Mouse (Mus musculus) stomach, postnatal 0 days (tissue): ENCODE measurements around the gene Glg1. TPM values are rescaled to one million over a fixed set of nuclear protein-coding genes. Genes with fewer than 3 reads are reported as not detected.

Experiments used
- ATAC-seq: fragments of 200-750 bp; cut with Nextera tagmentation; 2 replicates; pipeline ENCODE4 v1.8.0; 2017; ENCODE audit not compliant: low FRiP score, low TSS enrichment
- DNase-seq: peaks from one replicate; pipeline ENCODE4 v3.0.0-alpha.2; 2016; ENCODE audit warnings: low spot score
- H3K27ac ChIP-seq: fragments of 300-500 bp; sonication (generic); replicated peaks from 2 replicates; pipeline ENCODE4 v1.5.1; 2014; ENCODE audit warnings: mild to moderate bottlenecking, control low read depth
- H3K27me3 ChIP-seq: fragments of 300-500 bp; sonication (generic); 2 replicates; pipeline ENCODE4 v1.6.1; 2014; ENCODE audit warnings: low read length; ENCODE audit not compliant: control insufficient read depth, insufficient read depth
- H3K36me3 ChIP-seq: fragments of 300-500 bp; sonication (generic); 2 replicates; pipeline ENCODE4 v1.6.1; 2014; ENCODE audit warnings: low read length, mixed read lengths; ENCODE audit not compliant: control insufficient read depth, insufficient read depth
- H3K4me1 ChIP-seq: fragments of 300-500 bp; sonication (generic); replicated peaks from 2 replicates; pipeline ENCODE4 v1.6.1; 2014; ENCODE audit warnings: antibody characterized with exemption; ENCODE audit not compliant: control insufficient read depth, insufficient read depth
- H3K4me2 ChIP-seq: fragments of 300-500 bp; sonication (generic); replicated peaks from 2 replicates; pipeline ENCODE4 v1.6.1; 2014; ENCODE audit warnings: low read depth, mild to moderate bottlenecking, control low read depth, moderate library complexity
- H3K4me3 ChIP-seq: fragments of 300-500 bp; sonication (generic); 2 replicates; pipeline ENCODE4 v1.5.1; 2014; ENCODE audit warnings: low read depth, low read length, control low read depth
- H3K9ac ChIP-seq: fragments of 300-500 bp; sonication (generic); 2 replicates; pipeline ENCODE4 v1.6.1; 2014; ENCODE audit warnings: mild to moderate bottlenecking, low read length, control low read depth, mixed read lengths
- H3K9me3 ChIP-seq: fragments of 300-500 bp; sonication (generic); 2 replicates; pipeline ENCODE4 v1.6.1; 2016; ENCODE audit warnings: low read length; ENCODE audit not compliant: control insufficient read depth
- CTCF ChIP-seq: IDR thresholded peaks from 2 replicates; pipeline ENCODE4 v1.5.1; 2016; ENCODE audit warnings: antibody characterized with exemption, low read depth, mild to moderate bottlenecking, moderate library complexity
- EP300 ChIP-seq: optimal IDR thresholded peaks from 2 replicates; pipeline ENCODE3; 2016; ENCODE audit warnings: antibody characterized with exemption
- WGBS: fragments of 180-500 bp; shearing (Covaris S2); extraction: QIAGEN DNeasy Blood & Tissue Kit; methylation state at CpG from one replicate; pipeline ENCODE4 v1.1.7; 2014; 5-methylcytosine and 5-hydroxymethylcytosine counted together
- polyA plus RNA-seq: library from polyadenylated mRNA; unstranded; fragments of >200 nt; fragmentation: Nextera tagmentation; extraction: Ambion mirVana; gene quantifications from 2 replicates; pipeline ENCODE4 v1.2.1, GENCODE M21; 2015

Glg1 gene
- polyA plus RNA-seq, 1 experiment from 2014 or later, result 27.3 TPM

DNA sequence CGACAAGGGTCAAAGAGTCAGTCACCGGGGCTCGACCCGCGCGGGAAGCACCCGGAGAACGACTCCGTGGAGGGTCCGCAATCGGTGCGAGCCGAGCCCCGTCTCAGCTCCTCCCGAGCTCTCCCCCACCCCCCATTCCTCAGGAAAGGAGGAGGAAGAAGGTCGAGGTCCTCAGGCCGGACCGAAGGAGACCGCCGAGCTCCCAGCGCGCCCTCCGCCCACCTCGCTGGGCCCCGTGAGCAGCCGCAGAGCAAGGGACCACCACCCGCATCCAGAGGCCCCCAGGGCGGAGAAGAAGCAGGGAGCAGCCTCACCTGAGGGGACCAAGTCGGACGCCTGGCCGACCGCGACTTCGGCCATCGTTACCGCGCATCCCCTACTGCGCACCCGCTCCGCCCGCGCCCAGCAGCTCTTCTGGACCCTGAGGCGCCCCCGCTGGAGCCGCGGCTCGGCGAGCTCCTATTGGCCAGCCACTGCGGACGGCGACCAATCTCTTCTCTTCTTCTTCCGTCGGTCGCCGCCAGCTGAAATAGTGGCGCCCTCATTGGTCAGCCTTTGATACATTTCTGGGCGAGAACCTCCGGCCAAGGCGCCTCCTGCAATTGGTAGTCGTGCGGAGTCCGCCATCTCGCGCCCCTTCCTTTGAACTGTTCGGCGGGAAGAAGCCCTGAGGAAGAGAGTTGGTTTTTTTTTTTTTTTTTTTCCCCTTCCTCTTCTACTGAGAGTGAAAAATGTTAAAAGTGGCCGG, 41.0 kb upstream of the Glg1 start, which contains the start of gene Rfwd3:
Gene Rfwd3 (minus strand): TSS at position 402 of the 748 bp plus-strand sequence.
- Histone ChIP-seq H3K4me3 (peak within 1 kb of the TSS; percentile 93), H3K4me1 (no peaks in the 10 kb centered on the region), H3K9ac (peak within 1 kb of the TSS; percentile 90), H3K4me2 (peak within 1 kb of the TSS; percentile 68), H3K9me3 (no peaks in the 10 kb centered on the region), H3K36me3 (no peaks in the 10 kb centered on the region), H3K27me3 (no peaks in the 10 kb centered on the region), H3K27ac (peak within 1 kb of the TSS; percentile 87)
- under 1% methylated on average over 62 of the region's 67 CpGs for WGBS
- peak; percentile 50 for TF ChIP-seq CTCF
- TF ChIP-seq EP300, result no peak
- ATAC-seq (peak; percentile 99), DNase-seq (peak; percentile 97)

DNA sequence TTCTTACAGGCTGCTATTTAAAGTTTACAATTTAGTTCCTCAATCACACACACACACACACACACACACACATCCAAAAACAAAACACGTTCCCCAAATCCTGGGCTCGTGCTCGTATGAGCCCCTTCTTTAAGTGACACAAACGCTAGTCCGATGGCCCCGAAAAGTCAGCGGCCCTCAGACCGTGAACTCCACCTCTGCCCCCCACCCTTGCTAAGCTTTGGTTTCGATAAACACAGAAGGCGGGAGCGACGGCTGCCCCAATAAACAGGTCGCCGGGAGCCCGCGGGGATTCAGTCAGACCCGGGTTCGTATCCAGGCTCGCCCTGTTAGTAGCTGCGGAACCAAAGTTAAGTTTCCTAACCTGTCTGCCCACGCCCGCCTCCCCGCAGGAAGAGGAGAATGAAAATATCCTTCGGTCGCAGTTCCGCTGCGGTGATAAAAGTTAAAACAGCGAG, 40.4 kb upstream of the Glg1 start:
- H3K4me2 ChIP-seq, result peak overlapping the region; percentile 68
- H3K9ac ChIP-seq, result peak overlapping the region; percentile 90
- H3K4me1 ChIP-seq, result no peaks in the 10 kb centered on the region
- DNase-seq, result peak; percentile 66
- no peaks in the 10 kb centered on the region for H3K27me3 ChIP-seq
- peak; percentile 8; the same call in 1 of the 2 replicates for ATAC-seq
- WGBS, result 0% methylated on average over 26 of the region's 28 CpGs
- H3K9me3 ChIP-seq, result no peaks in the 10 kb centered on the region
- H3K36me3 ChIP-seq, result no peaks in the 10 kb centered on the region
- no peak for TF ChIP-seq CTCF
- peak overlapping the region; percentile 87 for H3K27ac ChIP-seq
- peak overlapping the region; percentile 93 for H3K4me3 ChIP-seq

DNA sequence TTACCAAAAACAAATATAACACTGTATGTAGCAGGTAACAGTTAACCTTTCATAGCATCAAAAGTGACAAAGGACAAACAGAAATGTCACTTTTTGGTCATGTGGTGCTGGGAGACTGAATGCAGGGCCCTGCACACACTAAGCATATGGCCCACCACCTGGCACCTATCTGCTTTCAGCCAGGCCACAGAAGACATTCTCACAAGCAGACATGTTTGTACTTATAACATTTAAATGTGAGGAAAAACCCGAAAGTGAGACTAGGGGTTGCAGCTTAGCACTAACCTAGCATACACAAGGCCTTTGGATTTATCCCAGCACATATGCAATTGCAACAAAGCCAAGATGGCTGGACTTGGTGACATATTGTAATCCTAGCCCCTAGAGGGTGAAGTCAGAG, 39.0 kb upstream of the Glg1 start:
- WGBS, result 66% methylated on average over 1 of the region's 1 CpGs
- ATAC-seq (no peak), DNase-seq (no peak)
- H3K36me3 ChIP-seq, result no peaks in the 10 kb centered on the region
- no peak overlapping the region for H3K4me3 ChIP-seq
- no peak overlapping the region for H3K9ac ChIP-seq
- TF ChIP-seq EP300 (no peak), CTCF (no peak)
- H3K4me2 ChIP-seq, result no peak overlapping the region
- H3K9me3 ChIP-seq, result no peaks in the 10 kb centered on the region
- no peaks in the 10 kb centered on the region for H3K4me1 ChIP-seq
- no peaks in the 10 kb centered on the region for H3K27me3 ChIP-seq
- H3K27ac ChIP-seq, result no peak overlapping the region

DNA sequence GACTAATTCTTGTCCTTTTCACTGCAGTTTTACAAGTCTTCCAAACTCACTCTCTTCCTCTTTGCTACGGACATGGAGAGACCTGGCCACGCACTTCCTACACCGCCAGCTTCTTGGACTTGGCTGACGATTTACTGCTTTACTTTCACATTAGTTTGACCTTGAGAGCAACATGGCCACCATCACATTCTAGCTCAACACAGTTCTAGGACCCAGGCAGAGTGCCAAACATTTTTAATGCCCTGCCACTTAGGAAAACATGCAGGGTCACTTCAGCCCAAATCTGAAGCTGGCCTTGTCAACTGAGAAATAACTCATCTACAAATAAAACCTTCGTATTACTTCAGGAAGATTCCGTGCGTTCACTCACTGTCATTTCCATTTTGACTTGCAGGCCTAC, 32.7 kb upstream of the Glg1 start:
- Histone ChIP-seq H3K27me3 (no peaks in the 10 kb centered on the region), H3K9ac (no peak overlapping the region), H3K4me1 (no peaks in the 10 kb centered on the region), H3K27ac (no peak overlapping the region), H3K4me2 (no peak overlapping the region), H3K4me3 (no peak overlapping the region), H3K36me3 (peaks cover 7% of the 10 kb centered on the region), H3K9me3 (no peaks in the 10 kb centered on the region)
- 78% methylated on average over 7 of the region's 7 CpGs for WGBS
- no peak for ATAC-seq
- no peak for DNase-seq
- TF ChIP-seq EP300, result no peak
- no peak for TF ChIP-seq CTCF

DNA sequence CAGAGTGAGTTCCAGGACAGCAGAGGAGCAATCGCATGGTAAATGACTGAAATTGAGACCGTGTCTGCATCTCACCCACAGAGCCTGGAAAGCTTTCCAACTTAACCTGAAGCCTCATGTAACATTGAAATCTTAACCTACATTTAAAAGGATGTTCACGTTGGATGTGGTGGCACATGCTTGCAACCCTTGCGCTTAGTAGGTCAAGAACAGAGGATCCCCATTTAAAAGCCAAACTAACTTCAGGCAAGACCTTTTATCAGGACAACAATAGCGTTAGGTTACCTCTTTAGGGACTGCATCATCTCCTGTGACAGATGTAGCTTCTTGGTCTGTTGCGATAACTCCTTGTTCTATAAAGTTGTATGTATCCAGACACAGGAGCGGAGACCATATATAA, 31.6 kb upstream of the Glg1 start:
- Histone ChIP-seq H3K4me3 (no peak overlapping the region), H3K36me3 (peaks cover 14% of the 10 kb centered on the region), H3K4me1 (no peaks in the 10 kb centered on the region), H3K27ac (no peak overlapping the region), H3K4me2 (no peak overlapping the region), H3K27me3 (no peaks in the 10 kb centered on the region), H3K9ac (no peak overlapping the region), H3K9me3 (no peaks in the 10 kb centered on the region)
- ATAC-seq, result no peak
- 96% methylated on average over 7 of the region's 7 CpGs for WGBS
- no peak for TF ChIP-seq EP300
- no peak for TF ChIP-seq CTCF
- DNase-seq, result no peak

DNA sequence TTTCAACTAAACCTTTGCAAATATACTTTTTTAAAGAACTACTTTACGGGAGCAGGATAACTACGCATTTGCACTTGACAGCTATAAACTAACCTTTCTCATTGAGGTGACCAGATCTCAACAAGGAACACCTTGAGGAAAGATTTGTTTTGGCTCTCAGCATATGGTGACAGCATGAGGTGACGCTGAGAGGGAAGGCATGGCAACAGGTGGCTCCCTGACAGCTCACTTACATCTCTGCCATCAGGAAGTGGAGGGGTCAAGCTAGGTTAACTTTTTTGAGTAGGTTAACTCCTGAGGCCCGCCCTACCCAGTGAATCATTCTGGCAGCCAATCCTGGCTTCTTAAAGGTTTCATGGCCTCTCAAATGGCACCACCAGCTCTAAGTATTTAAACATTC, 26.6 kb upstream of the Glg1 start:
- 62% methylated on average over 4 of the region's 4 CpGs for WGBS
- Histone ChIP-seq H3K27me3 (no peaks in the 10 kb centered on the region), H3K9ac (no peak overlapping the region), H3K4me3 (no peak overlapping the region), H3K9me3 (no peaks in the 10 kb centered on the region), H3K4me1 (no peaks in the 10 kb centered on the region), H3K27ac (no peak overlapping the region), H3K4me2 (no peak overlapping the region), H3K36me3 (peaks cover 20% of the 10 kb centered on the region)
- no peak for TF ChIP-seq CTCF
- no peak for TF ChIP-seq EP300
- DNase-seq (no peak), ATAC-seq (no peak)
